Mouse (Mus musculus) ES-E14 (cell line): ENCODE data around the gene Txn2. TPM values are rescaled to one million over a fixed set of nuclear protein-coding genes. Genes with fewer than 3 reads are reported as not detected.

ENCODE experiments used
- DNase-seq: peaks from one replicate; pipeline ENCODE4 v3.0.0-alpha.2; 2013; ENCODE audit warnings: low read depth, low spot score
- H3K27ac ChIP-seq: 2 replicates; pipeline ENCODE4 v1.5.1; 2012; ENCODE audit warnings: low read depth, mild to moderate bottlenecking, low read length, moderate library complexity, mixed read lengths; ENCODE audit not compliant: poor library complexity, insufficient read depth, severe bottlenecking
- H3K36me3 ChIP-seq: 2 replicates; pipeline ENCODE4 v1.6.1; 2012; ENCODE audit warnings: mild to moderate bottlenecking, low read length, moderate library complexity, mixed read lengths; ENCODE audit not compliant: control insufficient read depth, poor library complexity, insufficient read depth, severe bottlenecking
- H3K4me1 ChIP-seq, 2 experiments: fragments of 150-350 bp in 1 of 2; sonication (generic) in 1 of 2; 2 replicates each; pipeline ENCODE4 v1.6.1; 2012; ENCODE audit warnings: low read length in 2 of 2, mild to moderate bottlenecking in 1 of 2, mixed read lengths in 1 of 2; ENCODE audit not compliant: control insufficient read depth in 2 of 2, insufficient read depth in 2 of 2, poor library complexity in 1 of 2
- H3K4me3 ChIP-seq, 2 experiments: fragments of 150-350 bp in 1 of 2; sonication (generic) in 1 of 2; 2 replicates each; pipeline ENCODE4 v1.5.1; 2012; ENCODE audit warnings: low read length in 2 of 2, low read depth in 1 of 2, mild to moderate bottlenecking in 1 of 2, mixed read lengths in 1 of 2; ENCODE audit not compliant: insufficient read depth in 1 of 2, poor library complexity in 1 of 2, severe bottlenecking in 1 of 2
- H3K9ac ChIP-seq: 2 replicates; pipeline ENCODE4 v1.6.1; 2012; ENCODE audit warnings: low read depth, mild to moderate bottlenecking, low read length, mixed read lengths; ENCODE audit not compliant: poor library complexity, insufficient read depth, severe bottlenecking
- H3K9me3 ChIP-seq: fragments of 150-350 bp; sonication (generic); 2 replicates; pipeline ENCODE4 v1.6.1; 2012; ENCODE audit warnings: low read depth, mild to moderate bottlenecking, low read length; ENCODE audit not compliant: control insufficient read depth, insufficient read depth
- CHD2 ChIP-seq: IDR thresholded peaks from 2 replicates; pipeline ENCODE4 v1.6.1; 2014; ENCODE audit warnings: mild to moderate bottlenecking, low read depth, low read length, inconsistent platforms
- HCFC1 ChIP-seq: IDR thresholded peaks from 2 replicates; pipeline ENCODE4 v1.6.1; 2012; ENCODE audit warnings: low read length, inconsistent platforms, borderline replicate concordance; ENCODE audit not compliant: insufficient read depth
- MAFK ChIP-seq: IDR thresholded peaks from 2 replicates; pipeline ENCODE4 v1.6.1; 2014; ENCODE audit warnings: mild to moderate bottlenecking, low read depth, low read length, inconsistent platforms; ENCODE audit not compliant: insufficient read depth
- ZC3H11A ChIP-seq: IDR thresholded peaks from 2 replicates; pipeline ENCODE4 v1.6.1; 2012; ENCODE audit warnings: low read depth, mild to moderate bottlenecking, inconsistent platforms, low read length, borderline replicate concordance
- ZNF384 ChIP-seq: IDR thresholded peaks from 2 replicates; pipeline ENCODE4 v1.6.1; 2012; ENCODE audit warnings: low read depth, low read length, inconsistent platforms
- in situ Hi-C, 2 experiments: fragments of 600-800 bp; cut with MboI; formaldehyde crosslinking; loops; one replicate each; pipeline ENCODE4 v1.15.1; 2025; ENCODE audit warnings: low sequenced_read_pairs in 2 of 2, inconsistent platforms in 1 of 2; ENCODE audit not compliant: unreplicated experiment in 2 of 2
- total RNA-seq: library from RNA; depleted of rRNA; stranded (reverse); fragments of 300-350 nt; gene quantifications from 2 replicates; pipeline ENCODE4 v1.2.3, GENCODE M21; 2012

Gene Txn2
- total RNA-seq, 1 experiment = 91.1 TPM

DNA sequence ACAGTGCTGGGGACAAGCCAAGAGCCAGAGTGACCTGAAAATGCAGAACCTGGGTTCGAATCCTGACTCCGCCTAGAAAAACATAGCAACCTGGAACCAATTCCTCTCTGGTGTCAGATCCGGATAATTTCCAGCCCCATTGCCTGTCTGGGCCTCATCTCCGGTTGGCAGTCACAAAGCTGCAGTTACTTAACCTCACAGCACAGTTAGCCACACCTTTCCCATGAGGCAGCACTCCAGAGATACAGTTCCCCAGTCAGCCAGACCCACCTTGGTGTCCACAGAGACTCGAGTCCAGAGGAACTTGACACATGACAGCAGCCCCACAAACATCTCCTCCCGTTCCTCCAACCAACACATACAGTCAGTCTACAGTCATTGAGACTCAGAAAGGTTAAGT lies 43.6 kb downstream of the Txn2 start:
- in situ Hi-C loops = no loop called here
- TF ChIP-seq CHD2 = no peak
- no peak for TF ChIP-seq HCFC1
- TF ChIP-seq ZC3H11A = no peak
- no peak for TF ChIP-seq MAFK
- TF ChIP-seq ZNF384 = no peak
- Histone ChIP-seq H3K4me1 (peaks cover 31 to 50% of the 10 kb centered on the region in 2 experiments), H3K4me3 (no peak overlapping the region), H3K36me3 (no peaks in the 10 kb centered on the region), H3K9ac (no peak overlapping the region), H3K9me3 (no peaks in the 10 kb centered on the region), H3K27ac (no peak overlapping the region)
- DNase-seq = no peak

DNA sequence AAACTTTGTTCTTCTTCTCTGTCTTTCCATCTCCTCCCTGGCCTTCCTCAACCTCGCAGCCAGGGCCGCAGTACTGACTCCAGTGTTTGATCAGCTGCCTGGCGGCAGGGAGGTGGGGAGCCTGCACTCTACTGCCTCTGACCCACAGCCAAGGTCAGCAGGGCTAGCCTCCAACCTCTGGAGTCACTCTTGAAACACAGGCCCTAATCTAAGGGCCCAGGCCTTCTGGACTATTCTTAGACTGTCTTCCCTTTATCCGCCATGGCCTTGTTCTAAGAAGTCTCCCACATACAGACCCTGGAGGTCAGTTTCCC lies 45.2 kb downstream of the Txn2 start:
- no peak for DNase-seq
- Histone ChIP-seq H3K9me3 (no peaks in the 10 kb centered on the region), H3K36me3 (no peaks in the 10 kb centered on the region), H3K27ac (peak overlapping the region; percentile 87), H3K4me1 (peaks cover 22 to 44% of the 10 kb centered on the region in 2 experiments), H3K4me3 (peak overlapping the region; percentile 10 to 35; a peak in 3 of 4 replicates), H3K9ac (peak overlapping the region; percentile 69)
- in situ Hi-C loops = no loop called here
- TF ChIP-seq HCFC1 (no peak), CHD2 (no peak)

DNA sequence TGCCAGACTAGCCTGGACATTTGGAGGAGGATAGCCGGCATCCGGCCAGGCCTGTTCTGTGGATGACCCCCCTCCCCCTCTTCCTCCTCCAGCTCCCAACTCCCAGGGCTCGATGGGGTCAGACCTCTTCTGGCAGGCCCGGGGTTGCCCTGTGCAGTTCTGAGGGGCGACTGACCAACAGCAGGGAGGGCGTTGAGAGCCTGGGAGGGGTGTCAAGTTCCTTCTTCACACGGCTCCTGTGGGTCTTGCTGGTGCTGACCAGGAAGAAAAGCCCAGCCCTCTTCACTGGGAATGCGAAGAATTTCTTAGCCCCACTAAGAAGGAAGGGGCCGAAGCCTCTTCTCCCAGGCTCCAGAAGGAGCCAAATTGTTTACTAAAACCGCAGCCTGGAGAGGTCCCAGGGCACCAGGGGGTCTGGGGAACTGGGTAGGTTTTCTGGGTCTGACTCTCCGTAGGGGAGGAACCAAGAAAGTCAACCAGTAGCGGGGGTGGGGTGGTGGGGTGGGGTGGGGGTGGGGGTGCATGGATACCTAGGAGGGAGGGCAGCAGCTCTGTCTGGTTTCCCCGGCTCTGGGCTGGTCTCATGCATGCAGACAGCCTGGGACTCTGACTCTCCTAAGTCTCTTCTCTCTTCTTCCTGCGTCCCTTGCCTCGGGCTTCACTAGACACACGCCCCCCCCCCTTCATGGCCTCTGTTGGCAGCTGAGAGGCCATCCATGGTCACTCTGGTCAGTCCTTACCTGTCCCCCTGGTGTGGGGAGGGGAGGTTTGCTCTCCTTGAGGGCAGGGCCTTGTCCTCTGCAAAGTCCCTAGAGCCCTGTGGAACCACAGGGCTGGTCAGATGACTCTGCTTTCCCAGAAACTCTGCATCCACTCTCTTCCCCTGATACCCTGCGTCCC lies 45.8 kb downstream of the Txn2 start:
- TF ChIP-seq CHD2 (no peak), MAFK (peak; percentile 41; the same call in 1 of the 2 replicates)

DNA sequence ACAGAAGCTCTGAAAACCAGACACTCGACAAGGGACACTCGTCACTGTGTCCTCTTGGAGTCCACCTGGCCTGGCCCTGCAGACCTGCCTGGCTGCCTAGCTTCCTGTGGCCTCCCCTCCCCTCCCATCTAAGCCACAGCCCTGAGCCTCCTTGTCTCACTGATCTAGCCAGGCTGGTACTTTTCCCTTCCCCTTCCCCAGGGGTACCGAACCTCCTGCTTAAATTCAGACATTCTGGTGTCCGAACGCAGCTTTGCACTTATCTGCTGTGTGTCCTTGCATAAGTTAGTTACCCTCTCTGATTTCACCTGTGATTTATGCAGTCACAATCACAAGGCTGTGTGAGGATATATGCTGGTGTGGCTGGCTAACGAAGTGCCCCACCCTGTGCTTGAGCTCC lies 46.5 kb downstream of the Txn2 start:
- Histone ChIP-seq H3K9me3 (no peaks in the 10 kb centered on the region), H3K9ac (peak overlapping the region; percentile 53), H3K4me1 (peaks cover 20 to 34% of the 10 kb centered on the region in 2 experiments), H3K27ac (peak overlapping the region; percentile 67), H3K36me3 (no peaks in the 10 kb centered on the region), H3K4me3 (peak overlapping the region; percentile 10 to 32; a peak in 2 of 4 replicates)
- DNase-seq = no peak
- no peak for TF ChIP-seq MAFK
- no peak for TF ChIP-seq ZC3H11A
- no peak for TF ChIP-seq CHD2
- no peak for TF ChIP-seq ZNF384
- in situ Hi-C loops = no loop called here

More for the DNA sequence above, 45.8 kb downstream of the Txn2 start:
- Histone ChIP-seq H3K36me3 (no peaks in the 10 kb centered on the region), H3K4me3 (peak overlapping the region; percentile 10 to 35; a peak in 3 of 4 replicates), H3K9ac (peak overlapping the region; percentile 69), H3K9me3 (no peaks in the 10 kb centered on the region), H3K4me1 (peaks cover 22 to 39% of the 10 kb centered on the region in 2 experiments), H3K27ac (peak overlapping the region; percentile 87)
- in situ Hi-C loops = no loop called here
- DNase-seq = no peak
